Mouse (Mus musculus): ENCODE measurements around the gene Cdyl2. TPM values are rescaled to one million over a fixed set of nuclear protein-coding genes. Genes with fewer than 3 reads are reported as not detected.

Cdyl2 gene
- total RNA-seq, 2 experiments from 2014 or later: 8.8 TPM

GRCm38 (mm10) chr8:116628975-116629374 lies 103.8 kb downstream of the Cdyl2 start:
- no peak for TF ChIP-seq CTCF (conservative IDR thresholded peaks at IDR 0.05)
- Histone ChIP-seq H3K27ac (no peak overlapping the region), H3K4me3 (no peak overlapping the region)
- DNase-seq (ENCODE audit: low spot score in 2 of 2): no peak

GRCm38 (mm10) chr8:116627854-116628479 lies 104.8 kb downstream of the Cdyl2 start:
- no peak for DNase-seq (ENCODE audit: low spot score in 2 of 2)
- no peak overlapping the region for H3K27ac ChIP-seq
- no peak overlapping the region for H3K4me3 ChIP-seq
- no peak for TF ChIP-seq CTCF (conservative IDR thresholded peaks at IDR 0.05)

GRCm38 (mm10) chr8:116623591-116623990 lies 109.2 kb downstream of the Cdyl2 start:
- no peak for TF ChIP-seq CTCF (conservative IDR thresholded peaks at IDR 0.05)
- H3K27ac ChIP-seq: no peak overlapping the region
- H3K4me3 ChIP-seq: no peak overlapping the region
- DNase-seq (ENCODE audit: low spot score in 2 of 2): no peak

GRCm38 (mm10) chr8:116622326-116622725 lies 110.5 kb downstream of the Cdyl2 start:
- H3K27ac ChIP-seq: no peak overlapping the region
- H3K4me3 ChIP-seq: no peak overlapping the region
- no peak for DNase-seq (ENCODE audit: low spot score in 2 of 2)
- no peak for TF ChIP-seq CTCF (conservative IDR thresholded peaks at IDR 0.05)

GRCm38 (mm10) chr8:116621158-116621961 lies 111.4 kb downstream of the Cdyl2 start:
- TF ChIP-seq CTCF (conservative IDR thresholded peaks at IDR 0.05): no peak
- H3K27ac ChIP-seq: no peak overlapping the region

GRCm38 (mm10) chr8:116619686-116620320 lies 113.0 kb downstream of the Cdyl2 start:
- DNase-seq (ENCODE audit: low spot score in 2 of 2): peak; percentile 33 to 57
- no peak overlapping the region for H3K27ac ChIP-seq
- H3K4me3 ChIP-seq: no peak overlapping the region
- TF ChIP-seq CTCF (conservative IDR thresholded peaks at IDR 0.05): no peak

More at GRCm38 (mm10) chr8:116621158-116621961, 111.4 kb downstream of the Cdyl2 start:
- peak; percentile 58 to 76 for DNase-seq (ENCODE audit: low spot score in 2 of 2)
- H3K4me3 ChIP-seq: no peak overlapping the region

- TF ChIP-seq CTCF (conservative IDR thresholded peaks at IDR 0.05): no peak
- Histone ChIP-seq H3K4me3 (no peak overlapping the region), H3K27ac (no peak overlapping the region)
- no peak for DNase-seq (ENCODE audit: low spot score in 2 of 2)
Measured at GRCm38 (mm10) chr8:116619221-116619620, 113.6 kb downstream of the Cdyl2 start.

GRCm38 (mm10) chr8:116618797-116619196 lies 114.0 kb downstream of the Cdyl2 start:
- Histone ChIP-seq H3K4me3 (no peak overlapping the region), H3K27ac (no peak overlapping the region)
- no peak for DNase-seq (ENCODE audit: low spot score in 2 of 2)
- no peak for TF ChIP-seq CTCF (conservative IDR thresholded peaks at IDR 0.05)

- no peak overlapping the region for H3K27ac ChIP-seq
- no peak for TF ChIP-seq CTCF (conservative IDR thresholded peaks at IDR 0.05)
- DNase-seq (ENCODE audit: low spot score in 2 of 2): no peak
- no peak overlapping the region for H3K4me3 ChIP-seq
Measured at GRCm38 (mm10) chr8:116617891-116618290, 114.9 kb downstream of the Cdyl2 start.

- no peak overlapping the region for H3K27ac ChIP-seq
- TF ChIP-seq CTCF (conservative IDR thresholded peaks at IDR 0.05): no peak
- H3K4me3 ChIP-seq: no peak overlapping the region
- no peak for DNase-seq (ENCODE audit: low spot score in 2 of 2)
Measured at GRCm38 (mm10) chr8:116616369-116616768, 116.4 kb downstream of the Cdyl2 start.

- Histone ChIP-seq H3K4me3 (no peak overlapping the region), H3K27ac (no peak overlapping the region)
- no peak for TF ChIP-seq CTCF (conservative IDR thresholded peaks at IDR 0.05)
- DNase-seq (ENCODE audit: low spot score in 2 of 2): no peak
Measured at GRCm38 (mm10) chr8:116614901-116615300, 117.9 kb downstream of the Cdyl2 start.

GRCm38 (mm10) chr8:116606171-116606570 lies 126.6 kb downstream of the Cdyl2 start:
- no peak for DNase-seq (ENCODE audit: low spot score in 2 of 2)
- no peak overlapping the region for H3K4me3 ChIP-seq

GRCm38 (mm10) chr8:116602806-116603205 lies 130.0 kb downstream of the Cdyl2 start:
- peak; percentile 70 for TF ChIP-seq CTCF (conservative IDR thresholded peaks at IDR 0.05)
- Histone ChIP-seq H3K27ac (no peak overlapping the region), H3K4me3 (no peak overlapping the region)
- DNase-seq (ENCODE audit: low spot score in 2 of 2): no peak

More at GRCm38 (mm10) chr8:116606171-116606570, 126.6 kb downstream of the Cdyl2 start:
- no peak for TF ChIP-seq CTCF (conservative IDR thresholded peaks at IDR 0.05)
- no peak overlapping the region for H3K27ac ChIP-seq

Measured in layer of hippocampus, adult 2 months (tissue).